Mouse (Mus musculus): Measurements from ENCODE around the gene Traf1.

GRCm38 (mm10) chr2:34984885-34985284 is 23.3 kb upstream of the Traf1 start:
- TF ChIP-seq CTCF (IDR thresholded peaks at IDR 0.05) (no peak), EP300 (IDR thresholded peaks at IDR 0.05) (no peak)

Data from lung, postnatal 0 days (tissue).